Mouse (Mus musculus): Measurements from ENCODE around the gene Lyz2. TPM values are rescaled to one million over a fixed set of nuclear protein-coding genes. Genes with fewer than 3 reads are reported as not detected.

Lyz2 gene
- polyA plus RNA-seq, 1 experiment = 1,158 TPM

- H3K4me3 ChIP-seq (replicated peaks; ENCODE audit: control insufficient read depth, low read depth, low read length) = no peak within 1 kb of the TSS
- 83% methylated on average over 12 of the region's 12 CpGs for WGBS
- H3K27ac ChIP-seq (ENCODE audit: control insufficient read depth, insufficient read depth, low read depth, low read length, poor library complexity) = no peak within 1 kb of the TSS
- no peaks in the 10 kb centered on the region for H3K4me1 ChIP-seq (ENCODE audit: control insufficient read depth, insufficient read depth, low read length)
- TF ChIP-seq CTCF (IDR thresholded peaks at IDR 0.05; ENCODE audit: control insufficient read depth, insufficient read depth, low read length) (no peak), POLR2A (IDR thresholded peaks at IDR 0.05; ENCODE audit: borderline replicate concordance, control insufficient read depth, low read depth, low read length) (no peak)
Measured at GRCm38 (mm10) chr10:117238603-117239002, 43.5 kb downstream of the Lyz2 start, which contains the start of gene 9530003J23Rik. Gene 9530003J23Rik (minus strand): TSS chr10:117238703.

GRCm38 (mm10) chr10:117235866-117236265 lies 46.3 kb downstream of the Lyz2 start:
- TF ChIP-seq CTCF (IDR thresholded peaks at IDR 0.05; ENCODE audit: control insufficient read depth, insufficient read depth, low read length) (no peak), POLR2A (IDR thresholded peaks at IDR 0.05; ENCODE audit: borderline replicate concordance, control insufficient read depth, low read depth, low read length) (no peak)
- Histone ChIP-seq H3K4me3 (replicated peaks; ENCODE audit: control insufficient read depth, low read depth, low read length) (no peak overlapping the region), H3K4me1 (ENCODE audit: control insufficient read depth, insufficient read depth, low read length) (no peaks in the 10 kb centered on the region), H3K27ac (ENCODE audit: control insufficient read depth, insufficient read depth, low read depth, low read length, poor library complexity) (no peak overlapping the region)
- 67% methylated on average over 11 of the region's 11 CpGs for WGBS

- no peak overlapping the region for H3K27ac ChIP-seq (ENCODE audit: control insufficient read depth, insufficient read depth, low read depth, low read length, poor library complexity)
- TF ChIP-seq CTCF (IDR thresholded peaks at IDR 0.05; ENCODE audit: control insufficient read depth, insufficient read depth, low read length) = no peak
- TF ChIP-seq POLR2A (IDR thresholded peaks at IDR 0.05; ENCODE audit: borderline replicate concordance, control insufficient read depth, low read depth, low read length) = no peak
- 72% methylated on average over 4 of the region's 4 CpGs for WGBS
- no peaks in the 10 kb centered on the region for H3K4me1 ChIP-seq (ENCODE audit: control insufficient read depth, insufficient read depth, low read length)
- H3K4me3 ChIP-seq (replicated peaks; ENCODE audit: control insufficient read depth, low read depth, low read length) = no peak overlapping the region
Measured at GRCm38 (mm10) chr10:117234825-117235224, 47.3 kb downstream of the Lyz2 start.

- no peak for TF ChIP-seq POLR2A (IDR thresholded peaks at IDR 0.05; ENCODE audit: borderline replicate concordance, control insufficient read depth, low read depth, low read length)
- TF ChIP-seq CTCF (IDR thresholded peaks at IDR 0.05; ENCODE audit: control insufficient read depth, insufficient read depth, low read length) = no peak
- H3K27ac ChIP-seq (ENCODE audit: control insufficient read depth, insufficient read depth, low read depth, low read length, poor library complexity) = no peak overlapping the region
- no peaks in the 10 kb centered on the region for H3K4me1 ChIP-seq (ENCODE audit: control insufficient read depth, insufficient read depth, low read length)
- 81% methylated on average over 16 of the region's 16 CpGs for WGBS
- H3K4me3 ChIP-seq (replicated peaks; ENCODE audit: control insufficient read depth, low read depth, low read length) = no peak overlapping the region
Measured at GRCm38 (mm10) chr10:117229826-117230225, 52.3 kb downstream of the Lyz2 start.

Other genes with a start within 250 kb of the Lyz2 start
- gene Lrrc10, start 237.0 kb downstream of the Lyz2 start, polyA plus RNA-seq (2011; ENCODE audit: insufficient read depth, insufficient read length, low replicate concordance, missing spikeins) = not detected in 2 replicates
- 70.5 and 126 TPM in 2 replicates for gene Cct2, start 218.5 kb downstream of the Lyz2 start, polyA plus RNA-seq (2011; ENCODE audit: insufficient read depth, insufficient read length, low replicate concordance, missing spikeins)
- gene Frs2, start 133.8 kb downstream of the Lyz2 start, polyA plus RNA-seq (2011; ENCODE audit: insufficient read depth, insufficient read length, low replicate concordance, missing spikeins) = 7.0 and 8.8 TPM in 2 replicates
- gene Yeats4, start 57.8 kb downstream of the Lyz2 start, polyA plus RNA-seq (2011; ENCODE audit: insufficient read depth, insufficient read length, low replicate concordance, missing spikeins) = 53.4 and 59.1 TPM in 2 replicates
- gene 9530003J23Rik, start 43.6 kb downstream of the Lyz2 start, polyA plus RNA-seq (2011; ENCODE audit: insufficient read depth, insufficient read length, low replicate concordance, missing spikeins) = not detected in 2 replicates
- gene Lyz1, start 10.5 kb upstream of the Lyz2 start, polyA plus RNA-seq (2011; ENCODE audit: insufficient read depth, insufficient read length, low replicate concordance, missing spikeins) = 5.6 TPM in 1 of 2 replicates, not detected in the other
- 48.0 and 64.9 TPM in 2 replicates for gene Cpsf6, start 97.7 kb upstream of the Lyz2 start, polyA plus RNA-seq (2011; ENCODE audit: insufficient read depth, insufficient read length, low replicate concordance, missing spikeins)